Mouse (Mus musculus): ENCODE measurements around the gene Notch1. TPM values are rescaled to one million over a fixed set of nuclear protein-coding genes. Genes with fewer than 3 reads are reported as not detected.

Gene Notch1
- polyA plus RNA-seq, 1 experiment = 0.01 TPM

DNA sequence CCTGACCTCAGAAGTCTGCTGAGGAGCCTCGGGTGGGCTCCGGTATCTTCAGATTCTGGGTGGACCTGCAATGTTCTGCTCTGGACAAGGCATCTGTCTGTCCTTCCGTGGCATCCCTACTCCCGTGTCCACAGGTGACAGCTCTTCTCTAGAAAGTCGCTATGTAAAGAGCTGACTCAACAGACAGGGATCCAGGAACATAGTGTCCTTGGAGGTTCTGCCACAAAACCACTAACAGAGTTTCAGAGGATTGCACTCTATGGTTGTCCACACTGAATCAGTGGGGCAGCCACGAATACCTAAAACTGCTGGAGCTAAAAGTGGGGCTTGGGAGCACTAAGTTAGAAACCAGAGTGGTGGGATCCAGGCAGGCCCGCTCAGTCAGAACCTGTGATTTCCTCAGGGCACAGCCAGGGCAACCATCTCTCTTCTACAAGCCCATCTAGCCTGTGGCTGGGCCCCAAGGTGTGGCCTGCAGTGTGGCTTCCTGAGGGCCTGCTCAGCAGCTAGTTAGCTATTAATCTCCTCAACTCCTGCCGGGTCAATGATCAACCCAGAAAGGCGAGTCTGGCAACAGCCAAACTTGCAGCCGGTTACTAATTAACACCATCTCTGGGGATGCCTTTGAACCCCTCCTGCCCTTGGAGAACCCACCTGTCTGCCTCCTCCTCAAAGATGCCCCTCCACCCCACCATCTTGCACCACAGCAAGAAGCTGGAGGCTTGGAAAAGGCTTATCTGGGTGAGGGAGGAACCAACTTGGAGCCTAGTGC lies 34.6 kb downstream of the Notch1 start:
- TF ChIP-seq GATA1 (IDR thresholded peaks at IDR 0.05; ENCODE audit: low read length) = no peak

DNA sequence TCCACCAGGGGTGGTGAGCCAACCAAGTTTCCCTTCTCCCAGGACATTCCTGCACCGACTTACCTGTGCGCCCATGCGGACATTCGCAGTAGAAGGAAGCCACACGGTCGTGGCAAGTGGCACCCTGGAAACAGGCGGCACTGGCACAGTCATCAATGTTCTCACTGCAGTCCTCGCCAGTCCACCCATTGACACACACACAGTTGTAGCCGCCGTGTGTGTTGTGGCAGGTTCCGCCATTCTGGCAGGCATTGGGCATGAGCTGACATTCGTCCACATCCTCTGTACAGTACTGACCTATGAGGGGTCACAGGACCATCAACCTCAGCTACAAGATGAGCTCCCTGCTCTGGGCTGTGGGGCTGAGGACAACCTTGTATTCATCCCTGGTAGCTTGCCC lies 35.6 kb downstream of the Notch1 start:
- TF ChIP-seq GATA1 (IDR thresholded peaks at IDR 0.05; ENCODE audit: low read length) = no peak

DNA sequence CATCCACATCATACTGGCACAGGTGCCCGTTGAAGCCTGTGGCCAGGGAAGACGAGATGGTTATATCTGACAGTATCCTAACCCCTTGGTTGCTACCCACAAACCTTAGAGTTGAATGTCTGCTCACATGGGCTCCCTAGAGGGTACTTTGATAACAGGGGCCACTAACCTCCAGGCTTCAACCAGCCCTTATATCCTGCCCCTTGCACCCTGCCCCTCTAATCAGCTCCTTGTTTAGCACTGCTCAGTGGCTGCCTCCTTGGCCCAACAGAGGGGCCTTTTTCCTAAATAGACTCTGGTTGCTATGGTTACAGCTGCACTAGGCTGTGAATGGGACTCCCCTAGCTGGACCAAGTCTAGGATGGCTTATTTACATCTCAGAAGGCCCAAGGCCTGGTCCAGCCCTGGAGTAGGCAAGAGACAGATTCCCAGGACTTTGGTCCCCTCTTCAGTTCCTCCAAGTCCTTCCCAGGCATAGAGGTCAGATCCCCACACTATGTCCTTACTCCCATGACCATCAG lies 37.7 kb downstream of the Notch1 start:
- no peak for TF ChIP-seq GATA1 (IDR thresholded peaks at IDR 0.05; ENCODE audit: low read length)

DNA sequence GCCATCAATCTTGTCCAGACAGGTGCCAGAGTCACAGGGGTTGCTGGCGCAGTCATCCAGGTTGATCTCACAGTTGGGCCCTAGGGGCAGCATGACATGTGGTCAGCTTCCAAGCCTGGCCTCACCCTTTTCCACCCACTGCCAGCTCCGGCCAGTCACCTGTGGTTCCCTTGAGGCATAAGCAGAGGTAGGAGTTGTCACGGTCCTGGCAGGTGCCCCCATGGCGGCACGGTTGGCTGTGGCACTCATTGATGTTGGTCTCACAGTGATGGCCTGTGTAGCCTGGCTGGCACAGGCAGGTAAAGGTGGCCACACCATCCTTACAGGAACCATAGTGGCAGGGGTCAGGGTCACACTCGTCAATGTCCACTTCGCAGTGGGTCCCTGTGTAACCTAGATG lies 38.6 kb downstream of the Notch1 start:
- no peak for TF ChIP-seq GATA1 (IDR thresholded peaks at IDR 0.05; ENCODE audit: low read length)

DNA sequence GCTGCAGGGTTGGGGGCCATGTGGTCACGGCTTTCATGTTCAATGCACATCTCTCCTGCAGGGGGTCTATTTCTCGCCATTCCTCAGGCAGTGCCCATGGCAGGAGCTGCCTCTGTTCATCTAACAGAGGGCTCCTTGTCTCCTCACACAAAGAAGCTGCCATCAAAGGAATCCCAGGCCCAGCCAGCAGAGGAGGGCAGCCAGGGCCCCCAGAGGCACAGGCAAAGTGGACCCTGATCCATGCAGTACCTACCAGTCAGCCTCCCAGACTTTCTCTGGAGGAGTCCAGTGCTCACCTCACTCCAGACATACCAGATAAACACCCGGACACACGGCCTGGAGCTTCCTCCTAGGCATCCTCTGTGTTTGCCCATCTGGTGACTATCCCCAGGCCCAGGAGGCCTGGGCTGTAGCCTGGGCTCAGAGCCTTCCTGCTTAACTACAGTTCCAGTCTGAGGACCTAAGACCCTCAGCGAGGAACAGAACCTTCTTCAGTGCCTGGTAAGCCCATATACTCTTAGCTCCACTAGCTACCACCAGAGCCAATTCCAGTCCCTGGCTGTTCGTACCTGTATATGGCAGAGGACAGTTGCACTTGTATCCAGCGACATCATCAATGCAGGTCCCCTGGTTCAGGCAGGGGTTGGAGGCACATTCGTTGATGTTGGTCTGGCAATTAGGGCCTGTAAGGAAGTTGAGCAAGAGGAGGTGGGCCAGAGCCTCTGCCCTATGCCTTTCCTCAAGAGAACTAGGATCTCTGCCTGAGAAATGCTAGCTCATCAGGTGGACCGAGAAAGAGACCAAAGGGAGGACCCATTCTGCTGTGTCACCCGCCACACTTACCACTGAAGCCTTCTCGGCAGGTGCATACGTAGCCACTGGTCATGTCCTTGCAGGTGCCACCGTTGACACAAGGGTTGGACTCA lies 40.7 kb downstream of the Notch1 start:
- no peak for TF ChIP-seq GATA1 (IDR thresholded peaks at IDR 0.05; ENCODE audit: low read length)

DNA sequence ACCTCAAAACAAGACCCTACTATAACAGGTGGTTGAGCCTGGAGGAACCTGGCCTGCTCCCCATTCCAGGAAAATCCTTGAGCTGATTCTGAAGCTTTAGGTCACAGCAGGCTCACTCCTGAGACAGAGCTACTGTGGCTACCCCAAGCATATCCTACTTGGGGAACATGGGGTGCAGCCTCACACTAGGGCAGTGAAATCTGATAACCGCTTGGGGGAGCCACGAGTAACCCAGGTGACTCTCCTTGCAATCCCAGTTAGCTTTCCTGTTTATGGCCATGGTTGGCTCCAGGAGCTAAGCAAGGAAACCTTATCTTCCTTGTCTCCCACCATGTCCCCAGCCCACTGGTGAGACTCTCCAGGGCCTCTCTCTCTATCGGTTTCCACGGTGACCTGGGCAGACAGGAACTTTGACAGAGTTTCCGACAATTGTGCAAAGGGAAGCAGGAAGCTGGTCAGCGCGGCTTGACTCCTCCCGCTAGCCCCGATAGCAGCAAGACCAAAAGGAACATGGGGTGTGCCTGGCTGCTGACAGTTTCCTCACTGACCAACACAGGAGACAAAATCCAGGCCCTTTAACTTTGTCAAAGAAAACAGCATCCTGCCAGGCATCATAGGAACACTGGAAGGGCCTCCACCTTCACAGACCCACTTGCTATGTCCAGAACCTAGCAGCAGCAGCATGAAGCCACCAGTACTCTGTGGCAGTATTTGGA lies 41.5 kb downstream of the Notch1 start:
- TF ChIP-seq GATA1 (IDR thresholded peaks at IDR 0.05; ENCODE audit: low read length) = no peak

DNA sequence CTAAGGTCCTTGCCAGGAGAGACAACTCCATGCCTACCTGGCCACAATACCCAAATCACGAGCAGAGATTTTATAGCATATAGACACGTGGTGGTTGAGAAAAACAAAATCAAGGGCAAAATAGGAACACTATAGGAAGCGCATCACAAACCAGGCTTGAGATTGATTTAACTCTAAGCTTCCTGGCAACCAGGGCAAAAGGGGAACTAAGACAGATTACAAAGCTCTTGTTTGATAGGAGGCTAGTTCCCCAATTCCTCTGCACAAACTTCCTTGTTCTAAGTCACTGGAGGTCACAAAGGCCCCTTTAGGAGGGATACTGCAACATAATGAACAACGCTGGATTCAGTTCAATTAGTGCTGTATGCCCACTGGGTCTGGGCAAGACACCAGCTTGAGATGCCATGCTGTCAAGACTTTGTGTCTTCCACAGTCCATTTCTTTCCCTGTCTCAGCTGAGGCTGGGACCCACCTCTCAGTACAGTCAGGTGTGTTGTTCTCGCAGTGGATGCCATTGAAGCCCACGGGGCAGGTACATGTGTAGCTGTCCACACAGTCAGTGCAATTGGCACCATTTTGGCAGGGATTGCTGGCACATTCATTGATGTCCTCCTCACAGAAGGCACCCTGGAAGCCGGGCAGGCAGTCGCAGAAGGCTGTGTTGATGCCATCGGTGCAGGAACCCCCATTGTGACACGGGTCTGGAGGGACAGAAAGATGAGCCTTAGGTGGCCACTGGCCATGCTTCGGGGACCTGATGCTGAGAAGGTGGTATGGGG lies 44.0 kb downstream of the Notch1 start:
- no peak for TF ChIP-seq GATA1 (IDR thresholded peaks at IDR 0.05; ENCODE audit: low read length)

DNA sequence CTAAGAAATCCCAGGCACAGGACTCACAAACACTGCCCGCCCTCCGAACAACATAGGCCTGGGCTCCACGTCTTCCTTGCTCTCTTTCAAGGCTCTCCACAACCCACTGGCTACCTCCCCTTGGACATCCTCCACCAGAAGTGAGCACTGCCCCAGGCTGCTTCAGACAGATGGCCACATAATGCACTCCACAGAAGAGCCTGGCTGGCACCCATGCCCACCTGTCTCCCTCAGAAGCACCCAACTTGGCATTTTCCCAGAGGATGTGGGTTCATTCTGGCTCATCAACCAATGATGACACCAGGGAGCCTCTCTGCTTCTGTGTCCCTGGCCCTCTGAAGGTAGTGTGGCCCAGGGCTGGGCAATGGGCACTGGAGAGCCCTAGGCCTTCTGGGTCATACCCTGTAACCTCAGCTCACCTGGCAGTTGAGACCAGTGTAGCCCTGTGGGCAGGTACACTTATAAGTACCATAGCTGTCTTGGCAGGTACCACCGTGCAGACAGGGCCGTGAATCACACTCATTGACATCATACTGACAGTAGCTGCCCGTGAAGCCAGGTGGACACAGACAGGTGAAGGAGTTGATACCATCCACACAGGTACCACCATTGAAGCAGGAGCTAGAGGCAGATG lies 44.7 kb downstream of the Notch1 start:
- no peak for TF ChIP-seq GATA1 (IDR thresholded peaks at IDR 0.05; ENCODE audit: low read length)

DNA sequence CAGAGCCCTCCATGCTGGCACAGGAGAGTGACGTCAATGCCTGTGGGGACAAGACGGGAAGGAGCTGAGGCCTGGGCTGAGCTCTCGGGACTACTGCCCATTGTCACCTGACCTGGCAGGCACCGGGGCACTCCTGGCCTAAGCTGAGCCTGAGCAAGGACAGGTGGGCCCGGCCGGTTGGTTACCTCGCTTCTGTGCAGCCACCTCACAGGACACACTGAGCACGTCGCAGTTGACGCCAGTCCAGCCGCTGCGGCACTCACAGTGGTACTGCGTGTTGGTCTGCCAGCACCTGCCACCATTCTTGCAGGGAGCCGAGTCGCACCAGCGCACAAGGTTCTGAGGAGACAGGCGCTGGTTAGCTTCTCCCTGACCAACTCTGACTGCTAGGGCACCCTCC lies 45.5 kb downstream of the Notch1 start:
- TF ChIP-seq GATA1 (IDR thresholded peaks at IDR 0.05; ENCODE audit: low read length) = no peak

DNA sequence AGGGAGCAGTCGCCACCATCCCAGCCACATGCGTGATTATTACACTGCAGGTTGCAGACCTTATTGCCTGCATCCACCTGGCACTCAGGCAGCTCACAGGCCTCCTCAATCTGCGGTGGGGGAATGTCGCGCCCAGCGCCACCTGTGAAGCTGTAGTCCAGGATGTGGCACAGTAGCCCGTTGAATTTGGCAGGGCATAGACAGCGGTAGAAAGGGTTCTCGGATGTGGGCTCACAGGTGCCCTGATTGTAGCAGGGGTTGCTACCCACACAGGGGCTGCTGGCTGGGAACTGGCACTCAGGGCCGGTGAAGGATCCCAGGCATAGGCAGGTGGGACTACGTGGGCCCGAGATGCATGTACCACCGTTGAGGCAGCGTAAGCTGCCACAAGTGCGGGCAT lies 48.1 kb downstream of the Notch1 start:
- no peak for TF ChIP-seq GATA1 (IDR thresholded peaks at IDR 0.05; ENCODE audit: low read length)

DNA sequence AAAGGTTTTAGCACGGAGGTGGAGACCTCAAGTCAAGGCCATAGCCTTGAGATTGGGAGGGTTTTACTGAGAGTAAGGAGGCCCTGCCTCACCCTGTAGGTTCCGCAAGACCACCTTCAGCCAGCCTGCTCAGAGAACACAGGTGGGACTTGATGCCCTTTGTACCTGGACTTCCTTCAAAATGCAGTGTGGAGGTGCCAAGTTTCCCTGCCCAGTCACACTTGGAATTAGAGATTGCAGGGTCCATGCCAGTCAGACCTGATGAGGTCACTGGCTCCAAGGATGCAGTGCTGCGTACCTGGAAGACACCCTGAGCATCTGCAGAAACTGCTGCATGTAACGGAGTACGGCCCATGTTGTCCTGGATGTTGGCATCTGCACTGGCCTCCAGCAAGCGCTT lies 53.1 kb downstream of the Notch1 start:
- TF ChIP-seq GATA1 (IDR thresholded peaks at IDR 0.05; ENCODE audit: low read length) = no peak

DNA sequence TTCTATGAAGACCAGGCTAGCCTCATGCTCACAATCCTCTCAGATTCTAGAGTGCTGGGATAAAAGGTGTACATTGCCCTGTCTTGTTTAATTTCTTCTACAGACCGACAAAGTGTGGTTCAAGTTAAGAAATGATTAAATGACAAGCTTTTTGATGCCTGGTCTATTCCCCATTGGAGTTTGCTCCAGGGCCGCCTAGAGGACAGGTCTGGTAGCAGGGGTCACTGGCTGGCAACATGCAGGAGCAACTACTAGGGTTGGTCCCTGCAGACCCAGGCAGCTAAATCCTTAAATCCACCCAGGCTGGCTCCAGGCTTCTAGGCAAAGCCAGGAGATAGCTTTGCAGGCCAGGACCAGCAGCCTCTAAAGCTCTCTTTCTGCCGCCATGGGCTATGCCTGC lies 53.5 kb downstream of the Notch1 start:
- TF ChIP-seq GATA1 (IDR thresholded peaks at IDR 0.05; ENCODE audit: low read length) = no peak

DNA sequence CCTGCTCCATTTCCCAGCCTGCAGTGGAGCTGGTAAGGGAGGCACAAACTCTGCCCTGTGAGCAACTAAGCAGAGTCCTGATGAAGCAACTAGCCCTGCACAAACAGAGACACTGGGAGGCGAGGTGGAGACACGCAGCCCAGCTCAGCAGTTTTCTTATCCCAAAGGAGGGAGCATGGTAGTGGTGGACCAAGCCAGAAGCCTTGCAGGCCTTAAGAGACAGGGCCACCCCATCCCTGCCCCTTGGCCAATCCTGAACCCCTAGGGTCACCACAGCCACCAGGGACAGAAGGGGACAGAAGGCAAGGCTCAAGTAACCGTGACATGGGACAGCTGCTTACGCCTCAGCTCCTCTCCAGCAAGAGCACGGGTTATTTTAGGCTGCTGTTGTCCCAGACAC lies 54.8 kb downstream of the Notch1 start:
- TF ChIP-seq GATA1 (IDR thresholded peaks at IDR 0.05; ENCODE audit: low read length) = no peak

DNA sequence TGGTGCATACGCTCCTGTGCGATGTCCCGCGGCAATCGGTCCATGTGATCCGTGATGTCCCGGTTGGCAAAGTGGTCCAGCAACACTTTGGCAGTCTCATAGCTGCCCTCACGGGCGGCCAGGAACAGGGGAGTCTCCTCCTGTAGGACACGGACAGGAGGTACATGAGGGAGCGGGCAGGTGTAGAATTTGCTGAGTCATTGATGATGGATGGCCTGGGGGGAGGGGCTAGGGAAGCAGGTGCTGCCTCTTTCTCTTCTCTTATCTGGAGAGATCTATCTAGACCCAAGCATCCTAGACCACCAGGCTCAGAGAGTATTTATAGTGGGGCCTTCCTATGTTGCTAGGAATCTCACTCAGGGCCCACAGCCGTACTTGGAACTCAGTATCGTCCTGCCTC lies 55.6 kb downstream of the Notch1 start:
- no peak for TF ChIP-seq GATA1 (IDR thresholded peaks at IDR 0.05; ENCODE audit: low read length)

Data from G1E-ER4 (cell line).